Mouse (Mus musculus) subcutaneous adipose tissue, adult 2 months (tissue): Measurements from ENCODE around the gene Olfr1054. TPM values are rescaled to one million over a fixed set of nuclear protein-coding genes. Genes with fewer than 3 reads are reported as not detected.

Source experiments
- polyA plus RNA-seq: library from polyadenylated mRNA; depleted of rRNA; stranded (reverse); fragments of >200 nt; gene quantifications from 2 replicates; pipeline ENCODE4 v1.2.3, GENCODE M21; 2012; ENCODE audit warnings: low replicate concordance; rRNA removed

Olfr1054 gene
- polyA plus RNA-seq = not detected in 2 replicates

DNA sequence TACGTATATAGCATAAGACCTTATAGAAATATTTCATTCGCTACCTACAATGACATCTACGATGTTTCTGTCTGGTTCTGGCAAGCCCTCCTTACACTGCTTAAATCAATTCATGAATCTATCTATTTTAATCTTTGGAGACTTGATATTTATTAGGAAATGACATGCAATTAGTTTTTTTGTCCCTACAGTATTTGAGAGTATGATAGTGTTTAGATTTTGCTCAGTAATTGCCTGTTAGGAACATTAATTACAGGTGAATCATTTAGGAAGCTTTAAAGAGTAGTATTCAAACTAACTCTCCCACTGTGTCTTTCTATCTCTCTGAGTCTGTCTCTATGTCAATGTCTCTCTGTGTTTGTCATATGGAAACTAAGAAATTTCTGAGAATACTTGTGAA, at the start of gene Olfr1054:
TSS of gene Olfr1054 (minus strand) at position 101 of the 400 bp plus-strand sequence.

DNA sequence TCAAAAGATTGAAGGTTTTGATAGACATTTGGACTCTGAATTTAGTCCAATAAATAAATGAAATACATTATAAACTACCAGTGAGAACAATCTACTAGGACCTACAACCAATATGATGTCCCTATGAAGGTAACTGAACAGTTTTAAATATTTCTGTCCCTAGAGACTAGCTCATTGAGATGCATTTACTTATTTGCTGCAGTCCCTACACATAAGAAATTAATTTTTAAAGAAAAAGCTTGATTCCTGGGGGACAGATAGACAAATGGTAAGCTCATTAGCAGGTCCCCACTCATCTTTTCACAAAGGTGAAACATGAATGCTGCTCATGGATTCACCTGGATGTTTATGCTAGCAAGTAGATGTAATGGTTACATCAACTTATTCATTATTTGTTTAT, 43.1 kb upstream of the Olfr1054 start, which contains the start of gene Olfr1057:
TSS of gene Olfr1057 (minus strand) at position 101 of the 400 bp plus-strand sequence.

DNA sequence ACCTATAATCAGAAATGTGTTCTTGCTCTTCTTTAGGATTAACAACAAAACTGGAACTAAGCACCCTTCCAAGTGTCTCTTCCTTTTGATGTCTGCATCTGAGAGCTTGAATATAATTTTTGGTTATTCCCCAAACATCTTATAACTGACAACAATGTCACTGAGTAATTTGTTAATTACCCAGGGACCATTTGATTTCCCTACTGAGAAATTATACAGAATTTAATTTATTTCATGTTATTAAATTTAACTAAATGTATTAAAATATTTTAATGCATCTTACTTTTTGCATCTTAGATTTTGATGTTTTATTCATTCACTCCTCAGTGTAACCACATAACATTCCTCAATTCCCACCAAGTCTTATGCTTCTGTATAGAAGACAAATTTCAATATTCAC, 27.1 kb upstream of the Olfr1054 start, which contains the start of gene Olfr1056:
TSS of gene Olfr1056 (minus strand) at position 101 of the 400 bp plus-strand sequence.

DNA sequence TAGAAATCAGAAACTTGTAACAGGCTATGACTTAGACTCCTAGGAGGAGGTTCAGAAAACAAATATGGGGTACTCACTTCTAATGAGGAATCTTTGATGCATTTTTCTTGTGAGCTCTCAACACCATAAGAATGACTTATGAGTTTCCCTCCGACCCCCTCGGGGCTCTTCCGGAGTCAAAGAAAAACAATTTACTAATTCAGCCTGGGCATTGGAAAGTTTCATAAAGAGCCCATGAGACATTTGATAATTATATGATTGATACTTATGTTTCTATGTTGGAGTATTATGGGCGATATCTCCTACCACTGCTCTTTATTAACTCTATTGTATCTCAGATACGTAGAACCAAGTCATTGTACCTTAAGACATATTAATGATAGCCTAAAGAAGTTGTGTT, 15.0 kb upstream of the Olfr1054 start, which contains the start of gene Olfr1055:
TSS of gene Olfr1055 (minus strand) at position 101 of the 400 bp plus-strand sequence.

DNA sequence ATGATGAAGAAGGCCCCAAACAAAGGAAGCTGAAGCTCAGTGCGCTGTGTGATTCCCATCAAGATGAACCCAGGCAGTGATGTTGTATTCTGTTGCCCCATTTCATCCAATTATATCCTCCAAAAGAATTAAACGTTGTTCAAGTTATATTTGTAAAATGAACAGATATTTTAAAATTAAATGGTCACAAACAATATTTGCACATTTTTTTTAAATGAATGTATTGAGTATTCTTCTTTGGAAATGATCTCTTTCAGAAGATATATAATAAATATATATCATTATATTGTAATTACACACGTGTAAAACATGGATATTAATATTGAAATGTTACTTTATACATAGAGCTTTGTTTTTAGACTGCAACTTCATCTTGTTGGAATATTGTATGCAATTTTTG, 20.0 kb downstream of the Olfr1054 start, which contains the start of gene Olfr1053:
TSS of gene Olfr1053 (minus strand) at position 101 of the 400 bp plus-strand sequence.

DNA sequence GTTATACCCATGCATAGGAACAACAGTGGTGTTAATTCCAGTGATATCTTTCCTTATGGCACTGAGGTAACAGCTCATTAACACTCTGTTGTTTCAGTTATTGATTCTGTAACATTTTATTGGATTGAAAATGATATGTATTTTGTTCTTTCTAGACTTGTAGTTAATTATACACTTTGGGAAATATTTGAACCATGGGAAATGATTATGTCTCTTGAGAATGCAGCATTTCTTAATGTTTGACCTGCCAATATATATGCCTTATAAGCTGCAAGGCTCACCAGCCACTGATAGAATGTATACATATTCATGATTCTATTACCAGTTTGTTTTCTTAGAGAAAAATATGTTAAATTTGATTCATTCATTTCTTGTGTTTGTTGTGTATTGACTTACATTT, 43.1 kb downstream of the Olfr1054 start, which contains the start of gene Olfr1052:
TSS of gene Olfr1052 (plus strand) at position 301 of the 400 bp plus-strand sequence.

Other genes starting within 250 kb of the Olfr1054 start
- gene Olfr1037, start 248.0 kb downstream of the Olfr1054 start, polyA plus RNA-seq = not detected in 2 replicates
- not detected in 2 replicates for gene Olfr1039, start 199.5 kb downstream of the Olfr1054 start, polyA plus RNA-seq
- gene Olfr1040, start 188.7 kb downstream of the Olfr1054 start, polyA plus RNA-seq = not detected in 2 replicates
- gene Olfr1042, start 173.6 kb downstream of the Olfr1054 start, polyA plus RNA-seq = not detected in 2 replicates
- gene Olfr1043, start 167.9 kb downstream of the Olfr1054 start, polyA plus RNA-seq = not detected in 2 replicates
- not detected in 2 replicates for gene Olfr1044, start 157.6 kb downstream of the Olfr1054 start, polyA plus RNA-seq
- gene Olfr52, start 149.8 kb downstream of the Olfr1054 start, polyA plus RNA-seq = not detected in 2 replicates
- not detected in 2 replicates for gene Olfr1045, start 132.4 kb downstream of the Olfr1054 start, polyA plus RNA-seq
- gene Olfr1046, start 116.1 kb downstream of the Olfr1054 start, polyA plus RNA-seq = not detected in 2 replicates
- gene Olfr1047, start 104.0 kb downstream of the Olfr1054 start, polyA plus RNA-seq = not detected in 2 replicates
- not detected in 2 replicates for gene Olfr1048, start 95.1 kb downstream of the Olfr1054 start, polyA plus RNA-seq
- not detected in 2 replicates for gene Olfr1049, start 77.1 kb downstream of the Olfr1054 start, polyA plus RNA-seq
- not detected in 2 replicates for gene Olfr1051, start 56.3 kb downstream of the Olfr1054 start, polyA plus RNA-seq
- not detected in 2 replicates for gene Olfr1052, start 43.0 kb downstream of the Olfr1054 start, polyA plus RNA-seq
- not detected in 2 replicates for gene Olfr1053, start 20.1 kb downstream of the Olfr1054 start, polyA plus RNA-seq
- not detected in 2 replicates for gene Olfr1055, start 14.9 kb upstream of the Olfr1054 start, polyA plus RNA-seq
- gene Olfr1056, start 27.0 kb upstream of the Olfr1054 start, polyA plus RNA-seq = not detected in 2 replicates
- not detected in 2 replicates for gene Olfr1057, start 43.0 kb upstream of the Olfr1054 start, polyA plus RNA-seq
- not detected in 2 replicates for gene Olfr1058, start 53.1 kb upstream of the Olfr1054 start, polyA plus RNA-seq
- gene Olfr1061, start 78.6 kb upstream of the Olfr1054 start, polyA plus RNA-seq = not detected in 2 replicates
- gene Olfr1062, start 91.3 kb upstream of the Olfr1054 start, polyA plus RNA-seq = not detected in 2 replicates
- not detected in 2 replicates for gene Olfr1065, start 115.2 kb upstream of the Olfr1054 start, polyA plus RNA-seq
- not detected in 2 replicates for gene Olfr1066, start 120.8 kb upstream of the Olfr1054 start, polyA plus RNA-seq
- gene Olfr228, start 152.0 kb upstream of the Olfr1054 start, polyA plus RNA-seq = not detected in 2 replicates
- not detected in 2 replicates for gene Olfr1076, start 173.0 kb upstream of the Olfr1054 start, polyA plus RNA-seq
- not detected in 2 replicates for gene Olfr1079, start 207.0 kb upstream of the Olfr1054 start, polyA plus RNA-seq
- not detected in 2 replicates for gene Olfr1080, start 222.8 kb upstream of the Olfr1054 start, polyA plus RNA-seq